Mouse (Mus musculus) urinary bladder, postnatal 4 days (tissue): ENCODE measurements around the gene Rmdn2.
A peak's percentile ranks its signal among the peaks of the same experiment; 100 is the strongest.

Experiments used
- DNase-seq, 2 experiments: peaks; one replicate each; pipeline ENCODE4 v3.0.0; 2021 to 2022; ENCODE audit warnings: low spot score in 2 of 2

Gene Rmdn2

DNA sequence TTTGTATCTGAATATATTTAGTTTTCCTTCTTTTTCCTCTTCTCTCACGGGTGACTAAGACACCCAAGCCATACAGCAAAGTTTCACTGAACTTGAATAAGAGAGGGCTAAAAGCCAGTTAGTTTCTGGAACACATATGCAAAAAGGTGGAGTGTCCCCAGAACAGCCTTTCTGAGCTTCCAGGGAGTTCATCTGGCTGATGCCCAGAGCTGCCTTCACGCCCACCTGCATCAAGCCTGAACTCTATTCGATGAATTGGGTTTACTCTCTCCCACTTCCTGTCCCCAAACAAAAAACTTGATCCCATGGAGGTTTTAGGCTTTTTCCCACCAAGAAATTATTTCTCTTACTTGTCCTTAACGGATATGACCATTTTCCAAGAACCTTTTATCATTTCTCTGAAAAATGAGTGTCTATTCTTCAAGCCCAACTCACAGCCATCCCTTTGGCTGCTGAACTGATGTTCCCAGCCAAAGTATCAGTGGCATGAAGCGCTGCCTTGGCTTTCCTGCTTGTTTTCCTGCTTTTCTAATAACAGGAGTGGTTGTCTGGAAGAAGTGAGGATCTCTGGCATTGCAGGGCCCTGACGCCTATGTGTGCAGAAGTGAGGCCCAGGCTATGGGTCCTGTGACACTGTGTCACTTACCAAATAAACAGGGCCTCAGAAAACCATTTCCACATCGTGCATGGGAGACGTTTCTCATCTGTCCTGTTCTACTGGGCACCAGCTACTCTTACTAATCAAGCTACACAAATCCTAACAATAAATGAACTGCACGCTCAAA, 94.2 kb downstream of the Rmdn2 start:
- DNase-seq = no peak

GRCm38 (mm10) chr17:79708168-79708567, 96.5 kb downstream of the Rmdn2 start:
- no peak for DNase-seq

DNA sequence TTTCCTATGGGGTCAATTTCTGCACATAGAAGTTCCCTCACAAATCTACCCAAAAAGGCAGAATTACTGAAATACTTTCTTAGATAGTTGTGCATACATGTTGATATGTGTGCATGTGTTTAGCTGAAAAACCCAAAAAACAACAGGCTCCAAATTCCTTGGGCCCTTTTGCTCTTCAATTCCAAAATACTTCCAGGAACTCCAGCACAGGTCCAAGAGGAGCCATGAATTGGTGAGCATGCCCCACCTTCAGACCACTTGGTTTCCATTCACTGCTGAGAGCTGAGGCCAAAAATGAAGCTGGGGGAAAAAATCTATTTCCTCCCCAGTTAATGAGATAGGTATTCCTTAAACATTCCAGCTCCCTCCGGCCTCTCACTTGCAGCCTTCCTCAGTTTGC, 98.1 kb downstream of the Rmdn2 start:
- DNase-seq = no peak

- no peak for DNase-seq
Measured at GRCm38 (mm10) chr17:79710246-79710842, 98.7 kb downstream of the Rmdn2 start.

GRCm38 (mm10) chr17:79711944-79712343, 100.3 kb downstream of the Rmdn2 start:
- no peak for DNase-seq

DNA sequence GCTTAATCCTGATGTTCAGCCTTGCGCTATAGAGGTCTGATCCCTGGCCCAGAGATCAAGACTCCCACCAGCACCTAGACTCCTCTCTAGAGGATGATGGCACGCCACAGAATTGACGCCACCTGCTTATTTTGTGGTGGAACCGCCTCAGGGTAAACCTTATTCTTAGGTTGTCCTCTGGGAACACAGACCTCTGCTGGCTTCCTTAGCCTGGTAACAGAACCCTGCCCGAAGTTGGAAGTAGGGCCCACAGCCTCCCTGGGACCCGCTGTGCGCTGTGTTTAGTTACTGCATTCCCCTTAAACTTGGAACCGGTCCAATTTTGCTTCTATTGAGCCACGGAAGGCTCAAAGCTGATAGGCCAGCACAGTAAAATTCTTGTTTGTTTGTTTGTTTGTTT, 100.9 kb downstream of the Rmdn2 start:
- no peak for DNase-seq

DNA sequence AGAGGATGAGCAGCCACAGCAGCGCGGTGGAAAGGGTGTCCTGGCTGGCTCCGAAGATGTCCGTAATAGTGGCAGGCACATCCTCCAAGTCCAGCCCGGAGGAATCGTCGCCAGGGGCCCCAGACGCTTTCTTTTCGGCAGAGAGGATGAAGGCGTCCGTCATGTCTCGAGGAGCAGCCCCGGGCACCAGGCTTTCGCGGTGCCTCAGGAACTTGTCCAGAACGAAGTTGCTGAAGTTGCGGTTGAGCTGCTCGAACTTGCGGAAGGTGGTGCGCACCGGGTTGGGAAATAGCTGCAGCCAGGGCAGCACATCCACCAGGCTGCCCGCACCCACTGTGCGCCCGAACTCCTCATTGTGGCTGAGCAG, 101.6 kb downstream of the Rmdn2 start:
- DNase-seq = no peak

- DNase-seq = no peak
Measured at GRCm38 (mm10) chr17:79713643-79714367, 102.1 kb downstream of the Rmdn2 start.

DNA sequence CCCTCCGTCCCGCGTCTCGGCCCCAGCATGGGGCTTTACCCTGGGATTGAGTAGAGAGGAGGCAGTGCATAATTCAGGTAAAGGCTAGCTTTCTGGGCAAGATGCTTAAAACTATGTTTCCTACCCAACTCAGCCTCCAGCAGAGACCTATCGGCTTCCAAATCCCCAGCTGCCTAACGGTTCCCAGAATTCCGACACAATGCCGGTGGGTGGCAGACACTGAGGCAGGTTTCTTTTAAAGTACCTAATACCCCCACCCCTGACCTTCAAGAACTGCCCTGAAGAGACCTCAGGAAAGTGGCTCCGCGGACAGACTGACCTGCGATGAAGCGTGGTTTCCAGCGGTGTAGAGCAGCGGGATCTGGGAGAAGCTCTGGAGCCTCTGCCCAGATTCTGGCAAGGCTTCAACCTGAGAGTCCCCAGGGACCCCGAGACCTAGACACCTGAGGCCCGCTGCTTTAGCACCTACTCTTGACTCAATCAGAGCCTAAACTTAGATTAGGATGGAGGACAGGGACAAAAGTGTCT, 102.8 kb downstream of the Rmdn2 start:
- peak in 1 of 2 experiments; percentile 58 for DNase-seq

GRCm38 (mm10) chr17:79714931-79715637, 103.4 kb downstream of the Rmdn2 start, which contains the start of gene Cyp1b1:
Cyp1b1 (minus strand) TSS chr17:79715061.
- peak in 1 of 2 experiments; percentile 58 for DNase-seq

GRCm38 (mm10) chr17:79715649-79716143, 104.0 kb downstream of the Rmdn2 start:
- DNase-seq = peak; percentile 83 to 91

DNA sequence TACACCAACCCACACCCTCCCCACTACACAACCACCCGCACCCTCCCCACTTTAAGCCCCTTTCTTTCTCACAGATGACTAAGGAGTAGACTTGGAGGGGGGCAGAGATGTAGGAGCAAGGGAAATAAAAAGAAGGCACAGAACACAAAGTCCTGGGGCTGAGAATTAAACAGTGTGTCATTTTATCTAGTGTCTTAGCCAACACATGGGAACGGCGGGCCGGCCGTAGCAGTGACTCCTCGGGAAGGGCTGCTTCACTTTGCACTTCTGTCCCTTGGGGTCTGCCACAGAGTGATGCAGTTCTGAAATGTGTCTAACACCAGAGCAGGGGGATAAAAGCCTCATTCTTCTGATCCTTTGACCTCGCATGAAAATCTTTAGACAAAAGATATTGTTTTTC, 109.0 kb downstream of the Rmdn2 start:
- DNase-seq = no peak

DNA sequence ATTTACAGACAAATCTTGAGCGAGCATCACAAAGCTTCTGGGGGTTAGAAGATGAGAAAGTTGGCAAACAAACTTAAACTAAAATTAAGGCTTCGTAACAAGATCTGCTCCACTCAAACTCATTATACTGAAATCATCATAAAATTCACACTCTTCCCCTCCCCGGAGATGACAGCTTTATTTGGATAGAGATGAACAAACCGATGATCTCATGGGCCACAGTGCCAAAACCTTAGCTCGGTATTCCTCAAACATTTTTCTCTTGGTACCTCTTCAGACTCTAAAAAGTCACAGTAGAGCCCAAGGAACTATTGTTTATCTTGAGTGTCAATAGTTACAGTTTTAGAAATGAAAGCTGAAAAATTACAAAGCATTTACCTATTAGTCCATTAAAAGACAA, 115.0 kb downstream of the Rmdn2 start:
- no peak for DNase-seq

DNA sequence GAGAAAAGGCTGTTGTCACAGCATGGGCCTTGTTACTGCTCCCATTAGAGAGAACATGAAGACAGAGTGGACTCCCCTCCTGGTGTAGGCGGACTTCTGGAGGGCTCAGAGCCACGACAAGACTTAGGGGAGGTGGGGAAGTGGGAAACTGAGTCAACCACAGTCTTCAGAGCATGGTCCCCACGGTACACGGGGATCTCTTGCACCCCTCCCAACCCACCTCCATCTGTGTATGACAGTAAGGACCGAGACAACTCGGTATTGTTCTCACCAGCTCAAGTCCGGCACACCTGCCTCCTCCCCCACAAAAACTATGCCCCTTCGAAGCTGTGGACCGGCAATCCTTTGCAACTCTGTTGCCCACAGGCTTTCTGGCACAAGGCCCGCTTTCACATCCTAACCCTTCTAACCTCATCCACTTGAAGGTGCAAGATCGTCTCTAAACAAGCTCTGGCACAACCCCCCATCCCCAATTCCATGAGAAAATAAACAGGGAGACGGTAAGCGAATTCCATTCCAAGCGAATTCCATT, 116.5 kb downstream of the Rmdn2 start:
- peak in 1 of 2 experiments; percentile 33 for DNase-seq

DNA sequence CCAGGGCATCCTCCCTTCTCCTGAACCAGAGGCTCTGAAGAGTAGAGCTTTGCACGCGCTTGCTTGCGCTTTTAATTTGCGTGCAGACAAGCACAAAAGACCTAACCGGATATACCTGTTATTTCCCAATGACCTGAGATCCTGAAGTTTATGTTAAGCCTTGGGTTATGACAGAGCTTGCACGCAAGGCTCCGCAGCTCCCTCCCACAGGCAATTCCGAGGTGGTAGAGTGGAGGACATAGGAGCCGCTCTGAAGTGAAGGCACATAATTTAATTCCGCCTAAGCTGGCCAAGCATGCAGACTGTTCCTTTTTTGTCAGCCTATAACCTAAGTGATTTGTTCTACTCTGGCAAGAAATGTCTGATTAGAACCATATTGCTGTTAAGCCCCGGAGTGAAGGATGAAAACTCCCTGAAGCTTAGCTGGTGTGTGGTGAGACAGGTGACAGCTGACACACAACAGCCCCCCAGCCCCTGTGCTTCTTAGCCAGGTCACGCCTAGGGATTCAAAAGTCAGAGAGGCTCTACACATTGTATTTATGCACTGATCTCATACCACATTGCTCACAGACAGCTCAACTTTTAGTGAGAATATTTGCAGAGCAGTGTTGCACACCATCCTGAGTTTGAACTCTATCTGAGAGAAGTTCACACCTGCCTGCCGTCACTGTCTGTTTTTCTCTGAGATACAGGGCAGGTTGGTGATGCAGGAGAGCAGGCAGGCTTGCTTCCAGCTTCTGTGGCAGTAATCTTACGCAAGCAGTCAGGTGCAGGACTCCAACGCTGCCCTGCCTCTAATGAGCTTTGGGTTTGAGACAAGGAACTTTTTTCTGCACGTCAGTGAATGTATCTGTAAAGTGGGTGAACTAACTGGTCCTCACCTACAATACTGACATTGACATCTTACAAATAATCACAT, 117.2 kb downstream of the Rmdn2 start:
- DNase-seq = peak in 1 of 2 experiments; percentile 30

DNA sequence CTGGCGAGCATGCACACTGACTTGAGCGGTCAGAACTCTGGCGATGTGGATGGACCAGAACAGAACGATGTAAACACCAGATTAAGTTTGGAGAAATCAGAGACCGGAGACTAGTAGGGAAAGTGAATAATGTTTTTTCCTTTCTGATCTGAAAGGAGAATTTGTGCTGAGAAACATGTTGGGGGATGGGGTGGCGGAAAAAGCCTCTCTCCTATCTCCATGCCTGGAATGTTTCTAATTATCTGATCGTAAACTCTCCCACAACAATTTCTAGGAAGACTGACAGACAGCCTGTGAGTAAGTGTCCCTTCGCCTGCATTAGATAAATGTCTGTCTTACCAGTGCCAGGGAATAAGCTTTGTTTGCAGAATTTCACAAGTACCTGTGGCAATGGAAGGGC, 119.3 kb downstream of the Rmdn2 start:
- no peak for DNase-seq

GRCm38 (mm10) chr17:79733039-79733438, 121.4 kb downstream of the Rmdn2 start:
- DNase-seq = no peak

DNA sequence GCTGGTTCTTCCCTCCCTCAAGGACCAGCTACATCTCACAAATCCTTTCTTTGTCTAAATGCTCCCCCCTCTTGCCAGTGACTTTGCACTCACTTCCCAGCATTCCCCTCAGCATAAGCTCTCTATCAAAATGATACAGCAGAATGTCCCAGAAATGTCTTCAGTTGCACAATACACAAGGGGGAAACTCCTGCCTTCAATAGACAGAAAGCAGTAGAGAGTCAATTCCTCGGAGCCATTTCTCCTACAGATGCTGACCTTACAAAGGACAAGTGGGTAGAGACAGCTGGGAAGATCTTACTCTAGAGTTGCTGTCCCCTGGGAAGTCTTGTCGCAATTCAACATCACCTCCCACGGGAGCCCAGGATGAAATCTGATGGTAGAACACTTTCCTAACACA, 125.9 kb downstream of the Rmdn2 start:
- no peak for DNase-seq

GRCm38 (mm10) chr17:79738847-79739498, 127.3 kb downstream of the Rmdn2 start:
- no peak for DNase-seq

DNA sequence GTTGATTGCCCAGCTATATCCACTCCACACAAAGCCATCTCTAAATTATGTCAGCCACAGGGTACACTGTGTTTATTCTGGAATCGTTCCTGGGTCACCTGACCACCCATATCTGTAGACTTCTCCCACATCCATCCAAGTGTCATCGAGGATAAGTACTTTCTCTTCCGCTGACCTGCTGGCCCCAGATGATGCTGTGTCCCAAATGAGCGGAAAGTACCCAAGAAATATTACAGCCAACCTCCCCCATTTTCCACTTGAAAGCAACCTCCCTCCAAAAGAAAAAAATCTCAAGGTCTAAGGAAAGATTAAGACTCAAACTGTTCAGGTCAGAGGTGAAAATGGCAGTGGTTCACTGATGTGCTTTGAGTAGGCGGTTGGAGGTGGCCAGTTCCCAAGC, 131.0 kb downstream of the Rmdn2 start:
- DNase-seq = no peak
